Mouse (Mus musculus): ENCODE measurements around the gene Rasa3. TPM values are rescaled to one million over a fixed set of nuclear protein-coding genes. Genes with fewer than 3 reads are reported as not detected.

Rasa3 gene
- polyA plus RNA-seq, 1 experiment from 2014 or later = 37.4 TPM

- H3K4me2 ChIP-seq (replicated peaks) = no peak overlapping the region
- peak; percentile 59 for ATAC-seq (ENCODE audit: insufficient number of reproducible peaks, low FRiP score, low TSS enrichment, low read depth)
- H3K36me3 ChIP-seq = no peaks in the 10 kb centered on the region
- peak overlapping the region; percentile 40; the same call in 1 of the 2 replicates for H3K27ac ChIP-seq (replicated peaks)
- no peaks in the 10 kb centered on the region for H3K27me3 ChIP-seq
- H3K4me3 ChIP-seq (replicated peaks) = no peak overlapping the region
- no peak overlapping the region for H3K9ac ChIP-seq
- 48% methylated on average over 15 of the region's 15 CpGs for WGBS
- peaks cover 32% of the 10 kb centered on the region for H3K4me1 ChIP-seq
- no peaks in the 10 kb centered on the region for H3K9me3 ChIP-seq (replicated peaks)
Measured at GRCm38 (mm10) chr8:13529011-13529840, 148.2 kb downstream of the Rasa3 start.

- no peaks in the 10 kb centered on the region for H3K27me3 ChIP-seq
- H3K4me2 ChIP-seq (replicated peaks) = no peak overlapping the region
- WGBS = 56% methylated on average over 7 of the region's 7 CpGs
- H3K27ac ChIP-seq (replicated peaks) = no peak overlapping the region
- H3K4me1 ChIP-seq = no peaks in the 10 kb centered on the region
- no peaks in the 10 kb centered on the region for H3K9me3 ChIP-seq (replicated peaks)
- no peak overlapping the region for H3K9ac ChIP-seq
- no peak for ATAC-seq (ENCODE audit: insufficient number of reproducible peaks, low FRiP score, low TSS enrichment, low read depth)
- no peak overlapping the region for H3K4me3 ChIP-seq (replicated peaks)
- H3K36me3 ChIP-seq = no peaks in the 10 kb centered on the region
Measured at GRCm38 (mm10) chr8:13521392-13521791, 156.0 kb downstream of the Rasa3 start.

GRCm38 (mm10) chr8:13520349-13520748 is 157.1 kb downstream of the Rasa3 start:
- H3K4me1 ChIP-seq = no peaks in the 10 kb centered on the region
- no peaks in the 10 kb centered on the region for H3K27me3 ChIP-seq
- no peak overlapping the region for H3K4me2 ChIP-seq (replicated peaks)
- no peak overlapping the region for H3K27ac ChIP-seq (replicated peaks)
- no peak for ATAC-seq (ENCODE audit: insufficient number of reproducible peaks, low FRiP score, low TSS enrichment, low read depth)
- no peaks in the 10 kb centered on the region for H3K9me3 ChIP-seq (replicated peaks)
- H3K4me3 ChIP-seq (replicated peaks) = no peak overlapping the region
- no peaks in the 10 kb centered on the region for H3K36me3 ChIP-seq
- 55% methylated on average over 6 of the region's 6 CpGs for WGBS
- H3K9ac ChIP-seq = no peak overlapping the region

DNA sequence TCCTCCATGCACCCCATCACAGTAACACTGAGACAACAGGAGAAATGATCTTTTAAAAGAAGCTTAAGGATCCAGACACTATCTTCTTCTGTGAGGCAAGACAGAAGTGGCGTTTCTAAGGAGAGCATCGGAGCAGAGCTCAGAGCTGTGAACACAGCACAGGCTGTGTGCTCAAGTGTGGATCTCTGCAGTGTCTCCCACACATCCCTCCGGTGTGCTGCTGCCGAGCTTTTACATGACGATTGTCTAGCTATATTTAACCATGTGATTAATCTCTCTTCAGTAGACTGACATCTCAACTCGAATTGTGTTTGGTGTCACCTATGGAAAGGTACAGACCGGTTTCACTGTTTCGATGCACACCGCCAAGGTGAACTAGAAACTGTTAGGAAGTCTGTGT is 157.9 kb downstream of the Rasa3 start:
- Histone ChIP-seq H3K4me3 (replicated peaks) (no peak overlapping the region), H3K4me1 (no peaks in the 10 kb centered on the region), H3K27me3 (no peaks in the 10 kb centered on the region), H3K36me3 (no peaks in the 10 kb centered on the region), H3K27ac (replicated peaks) (no peak overlapping the region), H3K9me3 (replicated peaks) (no peaks in the 10 kb centered on the region), H3K9ac (no peak overlapping the region), H3K4me2 (replicated peaks) (no peak overlapping the region)
- no peak for ATAC-seq (ENCODE audit: insufficient number of reproducible peaks, low FRiP score, low TSS enrichment, low read depth)
- WGBS = 81% methylated on average over 9 of the region's 9 CpGs

DNA sequence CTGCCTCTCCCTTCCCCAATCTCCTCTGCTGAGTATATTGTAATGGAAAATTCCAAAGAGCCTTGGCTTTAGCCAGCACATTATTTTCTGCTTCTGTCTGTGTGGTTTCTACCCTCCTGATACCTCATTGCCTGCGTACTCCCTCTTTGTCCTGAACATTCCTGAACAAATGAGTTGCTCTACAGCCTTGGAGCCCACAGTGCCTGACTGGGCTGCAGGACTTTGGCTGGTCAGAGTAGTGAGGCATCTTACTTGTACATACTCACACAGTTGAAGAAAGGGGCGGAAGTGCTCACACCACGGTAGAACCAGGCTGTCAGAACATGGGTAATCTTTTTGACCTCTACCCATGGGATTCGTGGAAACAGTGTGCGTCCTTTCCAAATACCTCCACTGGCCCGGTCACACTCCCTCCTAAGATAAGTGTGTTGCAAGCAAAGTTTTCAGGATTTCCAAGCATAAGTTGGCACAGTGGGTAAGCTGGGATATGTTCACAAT is 160.1 kb downstream of the Rasa3 start:
- no peak overlapping the region for H3K4me3 ChIP-seq (replicated peaks)
- ATAC-seq (ENCODE audit: insufficient number of reproducible peaks, low FRiP score, low TSS enrichment, low read depth) = no peak
- WGBS = 83% methylated on average over 6 of the region's 6 CpGs
- no peak overlapping the region for H3K9ac ChIP-seq
- H3K36me3 ChIP-seq = no peaks in the 10 kb centered on the region
- no peak overlapping the region for H3K4me2 ChIP-seq (replicated peaks)
- H3K27me3 ChIP-seq = no peaks in the 10 kb centered on the region
- no peaks in the 10 kb centered on the region for H3K4me1 ChIP-seq
- no peaks in the 10 kb centered on the region for H3K9me3 ChIP-seq (replicated peaks)
- H3K27ac ChIP-seq (replicated peaks) = 0 out of 2 replicates have a peak overlapping the region, but pooled peaks have one; percentile 22

Other genes starting within 250 kb of the Rasa3 start
- 0.72 and 0.85 TPM in 2 replicates for gene Tmem255b, start 242.4 kb downstream of the Rasa3 start, polyA plus RNA-seq (2015; fragmentation: Nextera tagmentation; extraction: Ambion mirVana)
- gene Gas6, start 183.1 kb downstream of the Rasa3 start, polyA plus RNA-seq (2015; fragmentation: Nextera tagmentation; extraction: Ambion mirVana) = 51.4 and 61.1 TPM in 2 replicates
- gene 1700029H14Rik, start 115.1 kb downstream of the Rasa3 start, polyA plus RNA-seq (2015; fragmentation: Nextera tagmentation; extraction: Ambion mirVana) = not detected in 2 replicates
- gene Cfap97d2, start 28.3 kb upstream of the Rasa3 start, polyA plus RNA-seq (2015; fragmentation: Nextera tagmentation; extraction: Ambion mirVana) = 1.4 and 2.3 TPM in 2 replicates
- 192 and 194 TPM in 2 replicates for gene Cdc16, start 80.1 kb upstream of the Rasa3 start, polyA plus RNA-seq (2015; fragmentation: Nextera tagmentation; extraction: Ambion mirVana)
- 39.9 and 42.8 TPM in 2 replicates for gene Upf3a, start 108.0 kb upstream of the Rasa3 start, polyA plus RNA-seq (2015; fragmentation: Nextera tagmentation; extraction: Ambion mirVana)
- gene AF366264, start 160.8 kb upstream of the Rasa3 start, polyA plus RNA-seq (2015; fragmentation: Nextera tagmentation; extraction: Ambion mirVana) = not detected in 2 replicates
- gene Champ1, start 192.0 kb upstream of the Rasa3 start, polyA plus RNA-seq (2015; fragmentation: Nextera tagmentation; extraction: Ambion mirVana) = 30.1 and 33.7 TPM in 2 replicates
- 34.3 and 35.7 TPM in 2 replicates for gene Coprs, start 212.7 kb upstream of the Rasa3 start, polyA plus RNA-seq (2015; fragmentation: Nextera tagmentation; extraction: Ambion mirVana)